Mouse (Mus musculus) spleen, adult 2 months (tissue): ENCODE results near the gene C130026I21Rik. TPM values are rescaled to one million over a fixed set of nuclear protein-coding genes. Genes with fewer than 3 reads are reported as not detected.
"Not testable (repeated sequence)": the region's sequence is repeated elsewhere in the genome, so short reads cannot be mapped to it uniquely, and the experiment has no call there.

Experiments
- DNase-seq, 2 experiments: peaks; one replicate each; pipeline versions ENCODE4 v3.0.0 to v3.0.0-alpha.2; 2012 to 2021; ENCODE audit warnings: low spot score in 2 of 2, low read depth in 1 of 2
- H3K27ac ChIP-seq: fragments of 200-500 bp; 2 replicates; pipeline ENCODE4 v1.5.1; 2012; ENCODE audit warnings: low read length, inconsistent platforms; ENCODE audit not compliant: insufficient read depth
- H3K27me3 ChIP-seq: fragments of 200-500 bp; 2 replicates; pipeline ENCODE4 v1.6.1; 2012; ENCODE audit warnings: mild to moderate bottlenecking, moderate library complexity, low read length, inconsistent platforms; ENCODE audit not compliant: control insufficient read depth, insufficient read depth
- H3K36me3 ChIP-seq: fragments of 200-500 bp; 2 replicates; pipeline ENCODE4 v1.6.1; 2012; ENCODE audit warnings: mild to moderate bottlenecking, low read length, inconsistent platforms; ENCODE audit not compliant: control insufficient read depth, insufficient read depth
- H3K4me1 ChIP-seq: fragments of 200-500 bp; 2 replicates; pipeline ENCODE4 v1.6.1; 2011; ENCODE audit warnings: inconsistent platforms; ENCODE audit not compliant: control insufficient read depth, insufficient read depth, insufficient read length
- H3K4me3 ChIP-seq: fragments of 200-500 bp; 2 replicates; pipeline ENCODE4 v1.5.1; 2011; ENCODE audit warnings: mild to moderate bottlenecking, inconsistent platforms; ENCODE audit not compliant: insufficient read depth, insufficient read length; ENCODE audit errors: extremely low read depth
- WGBS: fragments of 180-500 bp; shearing (Covaris S2); methylation state at CpG from one replicate; pipeline ENCODE4 v1.1.7; 2018; 5-methylcytosine and 5-hydroxymethylcytosine counted together
- polyA plus RNA-seq: library from polyadenylated mRNA; depleted of rRNA; stranded (reverse); fragments of >200 nt; gene quantifications from 2 replicates; pipeline ENCODE4 v1.2.3, GENCODE M21; 2012

Gene C130026I21Rik
- polyA plus RNA-seq, 1 experiment = 3.5 TPM

DNA sequence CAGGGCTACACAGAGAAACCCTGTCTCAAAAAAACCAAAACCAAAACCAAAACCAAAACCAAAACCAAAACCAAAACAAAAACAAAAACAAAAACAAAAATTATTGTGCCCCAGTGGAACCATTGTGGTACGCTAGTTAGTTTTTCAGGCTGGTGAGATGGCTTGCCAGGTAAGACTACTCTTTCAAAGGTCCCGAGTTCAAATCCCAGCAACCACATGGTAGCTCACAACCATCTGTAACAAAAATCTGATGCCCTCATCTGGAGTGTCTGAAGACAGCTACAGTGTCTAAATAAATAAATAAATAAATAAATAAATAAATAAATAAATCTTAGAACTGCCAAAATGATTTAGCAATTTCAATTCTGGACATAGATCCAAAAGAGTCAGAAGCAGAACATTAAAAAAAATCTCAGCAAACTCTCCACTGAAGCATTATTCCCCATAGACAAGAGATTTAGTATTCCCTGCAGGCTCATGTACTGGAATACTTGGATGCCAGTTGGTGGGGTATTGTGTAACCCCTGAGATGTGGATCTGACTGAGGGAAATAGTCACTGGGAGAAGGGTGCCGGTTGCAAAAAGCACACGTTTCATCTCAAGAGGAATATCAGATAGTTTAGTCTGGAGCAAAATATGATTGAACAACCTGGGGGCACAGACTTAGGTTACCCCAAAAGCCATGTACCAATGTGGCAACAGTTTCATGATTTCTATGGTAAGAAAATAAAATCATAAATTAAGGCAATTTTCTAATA is 31.2 kb downstream of the C130026I21Rik start:
- not testable (repeated sequence) for H3K36me3 ChIP-seq, DNase-seq, H3K27ac ChIP-seq, H3K4me1 ChIP-seq, H3K27me3 ChIP-seq, H3K4me3 ChIP-seq
- 71% methylated on average over 4 of the region's 4 CpGs for WGBS

DNA sequence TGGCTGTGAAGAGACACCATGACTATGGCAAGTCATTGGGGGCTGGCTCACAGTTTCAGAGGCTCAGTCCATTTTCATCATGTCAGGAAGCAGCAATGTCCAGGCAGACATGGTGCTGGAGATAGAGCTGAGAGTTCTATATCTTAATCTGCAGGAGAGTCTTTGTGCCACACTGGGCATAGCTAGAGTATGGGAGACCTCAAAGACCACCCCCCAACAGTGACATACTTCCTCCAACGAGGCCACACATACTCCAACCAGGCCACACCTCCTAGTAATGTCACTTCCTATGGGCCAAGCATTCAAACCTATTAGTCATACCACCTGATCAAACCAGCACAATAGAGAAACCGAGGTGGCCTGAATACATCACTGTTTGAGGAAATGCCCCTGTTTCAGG is 63.8 kb downstream of the C130026I21Rik start:
- WGBS = 42% methylated on average over 1 of the region's 2 CpGs
- not testable (repeated sequence) for DNase-seq, H3K27me3 ChIP-seq, H3K27ac ChIP-seq, H3K36me3 ChIP-seq, H3K4me1 ChIP-seq, H3K4me3 ChIP-seq

DNA sequence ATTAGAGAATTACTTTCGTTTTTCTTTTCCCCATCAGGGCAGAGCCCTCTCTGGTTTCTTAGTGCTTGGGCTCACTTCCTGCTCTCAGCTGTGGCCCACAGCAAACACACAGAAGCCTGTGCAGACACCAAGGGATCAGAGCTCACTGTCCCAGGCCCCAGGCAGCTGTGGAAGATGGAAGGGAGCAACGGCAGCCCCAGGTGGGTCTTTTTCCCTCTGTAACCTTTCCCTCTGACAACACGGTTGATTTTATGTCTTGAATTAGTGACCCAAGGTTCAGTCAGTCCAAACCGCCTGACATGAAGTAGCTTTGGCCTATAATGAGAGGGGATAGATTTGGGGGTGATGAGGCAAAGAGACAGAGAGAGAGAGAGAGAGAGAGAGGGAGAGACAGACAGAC is 70.8 kb downstream of the C130026I21Rik start:
- WGBS = 85% methylated on average over 3 of the region's 4 CpGs
- not testable (repeated sequence) for H3K27me3 ChIP-seq, H3K4me1 ChIP-seq, H3K36me3 ChIP-seq, H3K4me3 ChIP-seq, H3K27ac ChIP-seq
- DNase-seq = peak in 1 of 2 experiments; percentile 22

DNA sequence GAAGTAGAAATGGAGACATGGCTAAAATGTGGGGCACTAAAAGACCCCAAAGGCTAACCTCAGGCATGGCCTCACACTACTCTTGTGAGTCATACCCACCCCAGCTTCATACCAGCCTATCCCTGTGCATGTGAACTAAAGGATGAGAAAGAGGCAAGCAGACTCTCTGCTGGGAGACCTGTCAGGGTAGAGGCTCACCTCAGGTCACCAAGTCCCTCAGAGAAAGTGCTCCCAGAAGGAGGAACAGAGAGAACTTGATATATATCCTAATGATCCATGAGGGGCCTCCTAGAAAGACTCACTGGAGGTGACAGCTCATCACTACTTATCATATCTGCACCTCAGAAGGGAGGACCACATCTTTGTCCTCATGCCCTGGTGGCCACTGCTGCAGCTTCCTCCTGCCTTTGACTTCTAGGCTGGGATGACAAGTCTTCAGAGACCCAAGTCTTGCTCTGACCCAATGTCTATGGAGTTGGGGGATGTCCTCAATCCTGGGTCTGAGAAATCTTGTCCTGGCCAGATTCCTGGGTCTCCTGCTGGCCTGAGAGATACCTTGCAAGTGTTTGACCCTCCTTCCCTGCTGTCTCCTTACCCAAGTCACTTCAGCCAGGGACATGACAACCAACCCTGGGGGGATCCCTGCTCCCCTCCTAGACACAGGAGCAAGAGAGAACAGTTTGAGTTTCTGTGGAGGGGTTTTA is 71.6 kb downstream of the C130026I21Rik start:
- not testable (repeated sequence) for H3K4me3 ChIP-seq, H3K27me3 ChIP-seq, DNase-seq, H3K27ac ChIP-seq, H3K36me3 ChIP-seq, H3K4me1 ChIP-seq

DNA sequence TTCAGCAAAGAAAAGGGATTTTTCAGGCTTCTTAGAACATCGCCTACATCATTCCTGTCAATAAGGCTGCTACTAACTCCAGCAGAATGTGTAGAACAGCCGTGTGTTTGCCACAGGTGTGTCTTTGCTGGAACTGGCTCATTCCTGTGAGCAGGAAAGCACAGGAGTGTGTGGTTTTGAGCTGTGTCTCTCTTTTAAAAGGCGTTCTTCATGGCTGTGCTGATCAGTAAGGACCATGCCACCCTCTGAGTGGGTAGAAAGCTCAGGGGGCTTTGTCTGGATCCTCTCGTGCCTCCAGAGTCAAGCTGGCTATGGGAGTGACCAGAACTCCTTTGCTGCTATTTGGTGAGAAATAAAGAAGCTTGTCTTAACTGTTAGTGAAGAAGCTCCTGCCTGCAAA is 73.6 kb downstream of the C130026I21Rik start:
- not testable (repeated sequence) for H3K27me3 ChIP-seq, H3K36me3 ChIP-seq, DNase-seq, H3K27ac ChIP-seq, H3K4me1 ChIP-seq, H3K4me3 ChIP-seq
- WGBS = 62% methylated on average over 4 of the region's 4 CpGs

DNA sequence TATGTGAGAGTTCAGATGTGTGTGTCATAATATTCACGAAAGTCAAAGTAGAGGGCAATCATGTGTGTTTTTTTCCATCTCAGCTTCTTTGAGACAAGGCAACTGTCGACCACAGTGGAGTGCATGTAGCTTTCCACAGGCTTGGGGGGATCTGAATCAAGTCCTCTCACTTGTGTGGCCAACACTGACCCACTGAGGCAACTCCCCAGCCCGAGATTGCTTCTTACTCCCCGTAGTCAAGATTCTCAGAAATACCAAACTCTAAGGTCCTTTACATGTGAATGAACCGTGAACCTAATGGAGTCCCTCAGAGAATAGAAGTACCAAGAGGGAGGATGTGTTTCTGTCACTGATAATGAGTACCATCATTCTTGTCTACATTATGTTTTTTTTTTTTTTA is 76.6 kb downstream of the C130026I21Rik start:
- H3K27me3 ChIP-seq, H3K27ac ChIP-seq, H3K36me3 ChIP-seq, DNase-seq, H3K4me1 ChIP-seq, H3K4me3 ChIP-seq: not testable (repeated sequence)
- 75% methylated on average over 5 of the region's 5 CpGs for WGBS

DNA sequence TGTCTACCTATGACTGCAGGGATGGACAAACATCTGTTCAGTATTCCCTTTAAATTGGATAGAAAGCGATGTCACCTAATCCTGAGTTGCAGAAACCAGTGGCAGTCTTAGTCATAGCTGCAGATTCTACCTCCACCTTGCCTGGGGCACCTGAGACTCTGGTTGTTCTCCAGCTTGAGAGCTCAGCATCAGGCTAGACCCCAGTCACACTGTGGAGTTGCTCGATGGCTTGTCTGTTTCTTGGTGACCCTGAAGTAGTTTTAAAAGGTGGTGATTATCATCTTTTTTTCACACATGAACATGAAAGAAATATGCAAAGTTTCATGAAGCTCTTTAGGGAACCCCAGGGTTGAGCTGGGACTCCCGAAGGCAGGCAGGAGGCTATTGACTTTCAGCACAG is 88.4 kb downstream of the C130026I21Rik start:
- not testable (repeated sequence) for H3K4me3 ChIP-seq, H3K27ac ChIP-seq, H3K4me1 ChIP-seq, DNase-seq, H3K36me3 ChIP-seq, H3K27me3 ChIP-seq
- 86% methylated on average over 2 of the region's 3 CpGs for WGBS

DNA sequence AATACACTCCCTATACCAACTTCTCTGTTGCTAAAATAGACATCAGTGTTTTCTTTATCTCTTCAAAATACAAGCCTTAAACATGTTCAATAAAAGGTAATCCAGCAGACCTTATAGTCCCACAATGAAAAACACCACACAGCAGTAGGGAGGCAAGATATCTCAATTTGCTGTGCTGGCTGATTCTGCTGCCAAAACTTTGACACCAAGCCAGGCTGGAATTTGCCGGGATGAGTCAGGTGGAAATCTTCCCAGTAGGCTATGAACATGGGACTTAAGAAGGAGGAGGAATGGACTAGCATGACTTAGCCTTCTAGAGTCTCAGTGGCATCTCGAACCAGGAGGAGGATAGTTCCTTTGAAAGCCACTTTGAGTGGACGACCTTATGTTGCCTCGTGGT is 91.4 kb downstream of the C130026I21Rik start:
- DNase-seq, H3K36me3 ChIP-seq, H3K27ac ChIP-seq, H3K27me3 ChIP-seq, H3K4me3 ChIP-seq, H3K4me1 ChIP-seq: not testable (repeated sequence)
- WGBS = 86% methylated on average over 4 of the region's 4 CpGs

DNA sequence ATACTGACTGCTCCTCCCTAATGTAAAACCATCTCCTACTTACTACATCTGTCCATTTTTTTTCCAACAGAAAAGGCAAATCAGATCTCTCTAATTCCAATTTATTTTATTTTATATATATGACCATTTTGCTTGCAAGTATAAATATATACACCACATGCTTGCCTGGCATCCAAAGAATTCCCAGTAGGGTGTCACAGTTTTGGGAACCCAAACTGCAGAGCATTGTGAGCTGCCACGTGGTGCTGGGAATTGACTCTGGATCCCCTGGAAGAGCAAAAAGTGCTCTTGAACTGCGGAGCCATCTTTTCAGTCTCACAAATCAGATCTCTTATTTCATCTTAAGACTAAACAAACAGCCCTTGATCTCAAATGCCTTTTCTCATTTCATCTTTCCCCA is 107.5 kb downstream of the C130026I21Rik start:
- not testable (repeated sequence) for H3K4me3 ChIP-seq, H3K36me3 ChIP-seq, H3K4me1 ChIP-seq, DNase-seq, H3K27me3 ChIP-seq, H3K27ac ChIP-seq
- WGBS = 69% methylated on average over 2 of the region's 2 CpGs

DNA sequence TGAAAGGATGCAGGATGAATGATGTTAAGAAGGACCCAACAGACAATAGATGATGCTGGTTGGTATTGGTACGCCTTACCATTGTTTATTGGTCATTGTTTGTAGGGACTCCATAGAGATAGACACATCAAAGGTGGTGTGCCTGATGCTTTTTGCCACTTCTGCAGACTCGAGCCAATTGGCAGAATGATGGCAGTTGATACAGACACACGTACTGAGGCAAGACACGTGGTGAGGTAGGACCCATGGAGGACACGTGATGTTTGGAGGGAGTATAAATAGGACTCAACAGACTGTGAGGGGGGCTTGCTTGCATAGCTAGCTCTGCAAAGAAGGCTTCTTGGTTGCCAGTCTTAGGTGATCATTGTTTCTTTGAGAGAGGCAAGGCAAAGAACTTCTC is 115.2 kb downstream of the C130026I21Rik start:
- not testable (repeated sequence) for H3K4me1 ChIP-seq, H3K4me3 ChIP-seq
- WGBS = 76% methylated on average over 4 of the region's 5 CpGs

DNA sequence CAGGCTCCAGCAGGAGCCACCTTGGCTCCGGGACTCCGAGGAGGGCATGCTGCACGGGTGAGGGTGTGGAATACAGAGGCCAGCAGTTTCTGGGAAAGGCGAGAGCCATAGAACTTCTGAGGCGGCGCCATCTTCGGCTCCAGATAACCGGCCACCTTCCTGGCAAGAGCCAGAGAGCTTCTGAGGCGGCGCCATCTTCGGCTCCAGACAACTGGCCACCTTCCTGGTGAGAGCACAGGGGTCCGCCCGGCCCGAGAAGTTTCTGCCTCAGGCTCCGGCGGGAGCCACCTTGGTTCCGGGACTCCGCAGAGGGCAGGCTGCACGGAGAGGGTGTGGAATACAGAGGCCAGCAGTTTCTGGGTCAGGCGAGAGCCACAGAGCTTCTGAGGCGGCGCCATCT is 136.7 kb downstream of the C130026I21Rik start:
- H3K27me3 ChIP-seq, DNase-seq, H3K4me1 ChIP-seq, H3K27ac ChIP-seq, H3K4me3 ChIP-seq, H3K36me3 ChIP-seq: not testable (repeated sequence)
- 80% methylated on average over 22 of the region's 22 CpGs for WGBS

More for the DNA sequence above, 115.2 kb downstream of the C130026I21Rik start:
- not testable (repeated sequence) for H3K27me3 ChIP-seq, DNase-seq, H3K36me3 ChIP-seq, H3K27ac ChIP-seq
